Mouse (Mus musculus) left cerebral cortex, adult 11 months (tissue): Measurements from ENCODE around the gene Vmn1r53.
"Not testable (repeated sequence)": the region's sequence is repeated elsewhere in the genome, so short reads cannot be mapped to it uniquely, and the experiment has no call there.

Experiments used
- DNase-seq: peaks from one replicate; pipeline ENCODE4 v3.0.0; 2022; ENCODE audit warnings: low spot score

Gene Vmn1r53

GRCm38 (mm10) chr6:90224338-90224737 lies at the start of gene Vmn1r53:
TSS of gene Vmn1r53 (minus strand) at chr6:90224438.
- DNase-seq = no peak

- no peak for DNase-seq
These were observed 21.8 kb upstream of the Vmn1r53 start, which contains the start of gene Vmn1r54 for GRCm38 (mm10) chr6:90246000-90246399. TSS of gene Vmn1r54 (plus strand) at chr6:90246300.

GRCm38 (mm10) chr6:90244019-90244418 lies 19.8 kb upstream of the Vmn1r53 start:
- DNase-seq = no peak

- no peak for DNase-seq
These were observed 8.4 kb upstream of the Vmn1r53 start for GRCm38 (mm10) chr6:90232681-90233080.

- DNase-seq = not testable (repeated sequence)
These were observed 7.9 kb upstream of the Vmn1r53 start for GRCm38 (mm10) chr6:90232114-90232513.

- not testable (repeated sequence) for DNase-seq
These were observed 21.7 kb downstream of the Vmn1r53 start, which contains the start of gene V1ra8 for GRCm38 (mm10) chr6:90202493-90202892. TSS of gene V1ra8 (plus strand) at chr6:90202793.

GRCm38 (mm10) chr6:90174508-90174907 lies 49.7 kb downstream of the Vmn1r53 start, which contains the start of gene Vmn1r52:
TSS of gene Vmn1r52 (plus strand) at chr6:90174808.
- no peak for DNase-seq
